Mouse (Mus musculus): ENCODE measurements around the gene Cd9.
"Not testable (repeated sequence)": the region's sequence is repeated elsewhere in the genome, so short reads cannot be mapped to it uniquely, and the experiment has no call there.

Gene Cd9

GRCm38 (mm10) chr6:125503186-125503802, 8.7 kb upstream of the Cd9 start:
- DNase-seq (ENCODE audit: low spot score) = no peak

GRCm38 (mm10) chr6:125498062-125498461, 3.5 kb upstream of the Cd9 start:
- DNase-seq (ENCODE audit: low spot score) = no peak

- no peak for DNase-seq (ENCODE audit: low spot score)
These were observed 1.8 kb upstream of the Cd9 start for GRCm38 (mm10) chr6:125496417-125496816.

- DNase-seq (ENCODE audit: low spot score) = no peak
These were observed 770 bp upstream of the Cd9 start for GRCm38 (mm10) chr6:125495361-125495760.

- no peak for DNase-seq (ENCODE audit: low spot score)
These were observed 1.4 kb downstream of the Cd9 start for GRCm38 (mm10) chr6:125493147-125493546.

- DNase-seq (ENCODE audit: low spot score) = no peak
These were observed 1.9 kb downstream of the Cd9 start for GRCm38 (mm10) chr6:125492664-125493063.

- DNase-seq (ENCODE audit: low spot score) = no peak
These were observed 2.6 kb downstream of the Cd9 start for GRCm38 (mm10) chr6:125492033-125492432.

GRCm38 (mm10) chr6:125491393-125491792, 3.2 kb downstream of the Cd9 start:
- DNase-seq (ENCODE audit: low spot score) = no peak

GRCm38 (mm10) chr6:125489881-125490559, 4.6 kb downstream of the Cd9 start:
- DNase-seq (ENCODE audit: low spot score) = peak; percentile 67

- DNase-seq (ENCODE audit: low spot score) = no peak
These were observed 9.0 kb downstream of the Cd9 start for GRCm38 (mm10) chr6:125485589-125485988.

- DNase-seq (ENCODE audit: low spot score) = no peak
These were observed 9.9 kb downstream of the Cd9 start for GRCm38 (mm10) chr6:125484721-125485120.

GRCm38 (mm10) chr6:125484313-125484660, 10.3 kb downstream of the Cd9 start:
- not testable (repeated sequence) for DNase-seq (ENCODE audit: low spot score)

GRCm38 (mm10) chr6:125483515-125484312, 10.9 kb downstream of the Cd9 start:
- DNase-seq (ENCODE audit: low spot score) = no peak

GRCm38 (mm10) chr6:125482427-125482831, 12.2 kb downstream of the Cd9 start:
- no peak for DNase-seq (ENCODE audit: low spot score)

GRCm38 (mm10) chr6:125481667-125482390, 12.8 kb downstream of the Cd9 start:
- DNase-seq (ENCODE audit: low spot score) = peak; percentile 57

GRCm38 (mm10) chr6:125480396-125481361, 13.9 kb downstream of the Cd9 start:
- DNase-seq (ENCODE audit: low spot score) = no peak

- no peak for DNase-seq (ENCODE audit: low spot score)
These were observed 15.2 kb downstream of the Cd9 start for GRCm38 (mm10) chr6:125479359-125479758.

- DNase-seq (ENCODE audit: low spot score) = no peak
These were observed 16.2 kb downstream of the Cd9 start for GRCm38 (mm10) chr6:125478135-125479128.

GRCm38 (mm10) chr6:125476826-125477589, 17.6 kb downstream of the Cd9 start:
- no peak for DNase-seq (ENCODE audit: low spot score)

All from testis, postnatal 10 days (tissue).